Mouse (Mus musculus) frontal cortex, postnatal 14 days (tissue): Measurements from ENCODE around the gene Strc.

Experiments used
- DNase-seq, 2 experiments: peaks; one replicate each; pipeline ENCODE4 v3.0.0; 2022; ENCODE audit warnings: low spot score in 2 of 2

Strc gene

GRCm38 (mm10) chr2:121354820-121355592 is 32.0 kb downstream of the Strc start, which contains the start of gene Ppip5k1:
Gene Ppip5k1 (minus strand): TSS chr2:121355396.
- peak; percentile 95 to 98 for DNase-seq

- no peak for DNase-seq
These were observed 32.6 kb downstream of the Strc start for GRCm38 (mm10) chr2:121354378-121354777.

GRCm38 (mm10) chr2:121353156-121353555 is 33.8 kb downstream of the Strc start:
- DNase-seq, result no peak

- no peak for DNase-seq
These were observed 47.9 kb downstream of the Strc start for GRCm38 (mm10) chr2:121339057-121339456.

- no peak for DNase-seq
These were observed 57.5 kb downstream of the Strc start for GRCm38 (mm10) chr2:121329492-121329891.

- DNase-seq, result no peak
These were observed 63.1 kb downstream of the Strc start for GRCm38 (mm10) chr2:121323693-121324470.

- DNase-seq, result no peak
These were observed 63.9 kb downstream of the Strc start for GRCm38 (mm10) chr2:121323041-121323440.

- DNase-seq, result no peak
These were observed 70.7 kb downstream of the Strc start for GRCm38 (mm10) chr2:121316278-121316677.
